Mouse (Mus musculus) left cerebral cortex, postnatal 4 days (tissue): ENCODE results near the gene Prdm13. TPM values are rescaled to one million over a fixed set of nuclear protein-coding genes. Genes with fewer than 3 reads are reported as not detected.
A peak's percentile ranks its signal among the peaks of the same experiment; 100 is the strongest.

Experiments used
- DNase-seq: peaks from one replicate; pipeline ENCODE4 v3.0.0-alpha.2; 2022
- intact Hi-C: fragments of 180-260 bp; cut with DNase I; formaldehyde crosslinking; loops from one replicate; pipeline ENCODE4 v1.15.1; 2025
- total RNA-seq, 2 experiments: library from RNA; stranded (reverse); gene quantifications; 2 replicates each; pipeline ENCODE4 v1.2.3; 2021

The Prdm13 gene
- total RNA-seq, 2 experiments from 2014 or later = not detected

- DNase-seq = peak; percentile 52
- intact Hi-C loops = no loop called here
Observed at GRCm38 (mm10) chr4:21678975-21679623, 6.7 kb downstream of the Prdm13 start.

- no peak for DNase-seq
- intact Hi-C loops = no loop called here
Observed at GRCm38 (mm10) chr4:21678101-21678974, 7.4 kb downstream of the Prdm13 start.

DNA sequence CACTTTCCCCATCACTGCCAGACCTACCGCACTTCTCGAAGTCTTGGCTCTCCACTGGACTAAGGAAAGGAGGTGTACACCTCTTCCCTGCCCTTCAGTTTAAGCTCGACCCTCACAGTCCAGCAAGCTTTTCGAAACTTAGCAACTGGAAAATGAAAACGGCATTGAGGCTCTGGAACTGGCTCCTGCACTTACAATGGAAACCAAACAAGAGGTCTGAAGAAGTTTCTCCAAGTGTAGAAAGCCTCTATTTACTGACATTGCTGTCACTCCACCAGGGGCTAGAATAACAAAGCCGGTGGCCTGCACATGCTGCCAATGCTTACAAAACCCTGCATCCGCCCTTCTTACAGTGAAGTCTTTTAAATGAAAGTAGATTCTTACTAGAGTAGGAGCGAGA, 11.1 kb downstream of the Prdm13 start:
- no peak for DNase-seq
- intact Hi-C loops = no loop called here

- peak; percentile 34 for DNase-seq
- intact Hi-C loops = no loop called here
Observed at GRCm38 (mm10) chr4:21674042-21674441, 11.7 kb downstream of the Prdm13 start.

GRCm38 (mm10) chr4:21665961-21666360, 19.8 kb downstream of the Prdm13 start:
- intact Hi-C loops = no loop called here
- peak; percentile 94 for DNase-seq

DNA sequence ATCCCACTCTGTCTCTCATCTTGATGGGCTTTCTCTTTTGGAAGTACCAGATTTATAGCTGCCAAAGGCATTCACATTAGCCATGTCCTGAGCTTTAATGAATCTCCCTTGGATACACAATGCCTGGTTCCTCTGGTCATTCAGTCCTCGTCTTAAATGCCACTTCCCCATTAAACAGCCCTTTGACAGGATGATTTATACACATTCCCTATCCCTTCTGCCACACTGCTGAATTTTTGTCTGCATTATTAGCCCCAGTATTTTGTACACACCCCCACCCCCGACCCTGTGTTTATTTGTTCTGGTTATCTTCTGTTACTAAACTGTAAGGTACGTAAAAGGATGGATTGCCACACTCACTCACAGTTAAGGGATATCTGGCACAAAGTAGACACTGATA, 27.6 kb downstream of the Prdm13 start:
- DNase-seq = no peak
- intact Hi-C loops = no loop called here

- no peak for DNase-seq
- intact Hi-C loops = no loop called here
Observed at GRCm38 (mm10) chr4:21629275-21629583, 56.5 kb downstream of the Prdm13 start.

- peak; percentile 15 for DNase-seq
- intact Hi-C loops = no loop called here
Observed at GRCm38 (mm10) chr4:21628367-21629274, 57.1 kb downstream of the Prdm13 start.

Other genes with a start within 250 kb of the Prdm13 start
- gene Ccnc, start 41.7 kb upstream of the Prdm13 start, total RNA-seq = 10 to 100 TPM; 39.0 to 41.9 TPM
- gene Usp45, start 81.2 kb upstream of the Prdm13 start, total RNA-seq = 10 to 100 TPM; 16.7 to 19.7 TPM
- gene Tstd3, start 81.2 kb upstream of the Prdm13 start, total RNA-seq = 10 to 100 TPM in 1 of 2 experiments, 1 to 10 TPM in 1; 9.9 to 11.6 TPM
- gene Pnisr, start 161.6 kb upstream of the Prdm13 start, total RNA-seq = 100 to 1,000 TPM; 152 to 161 TPM
- 10 to 100 TPM; 14.4 to 15.1 TPM for gene Coq3, start 193.7 kb upstream of the Prdm13 start, total RNA-seq
- gene Faxc, start 245.4 kb upstream of the Prdm13 start, total RNA-seq = 100 to 1,000 TPM; 113 to 116 TPM